Mouse (Mus musculus) heart, postnatal 0 days (tissue): ENCODE data around the gene Usp2.

Experiments used
- CTCF ChIP-seq: IDR thresholded peaks from 2 replicates; pipeline ENCODE4 v1.5.1; 2016; ENCODE audit warnings: antibody characterized with exemption, control low read depth, low read depth
- EP300 ChIP-seq: IDR thresholded peaks from 2 replicates; pipeline ENCODE4 v1.6.1; 2016; ENCODE audit warnings: antibody characterized with exemption, low read depth

DNA sequence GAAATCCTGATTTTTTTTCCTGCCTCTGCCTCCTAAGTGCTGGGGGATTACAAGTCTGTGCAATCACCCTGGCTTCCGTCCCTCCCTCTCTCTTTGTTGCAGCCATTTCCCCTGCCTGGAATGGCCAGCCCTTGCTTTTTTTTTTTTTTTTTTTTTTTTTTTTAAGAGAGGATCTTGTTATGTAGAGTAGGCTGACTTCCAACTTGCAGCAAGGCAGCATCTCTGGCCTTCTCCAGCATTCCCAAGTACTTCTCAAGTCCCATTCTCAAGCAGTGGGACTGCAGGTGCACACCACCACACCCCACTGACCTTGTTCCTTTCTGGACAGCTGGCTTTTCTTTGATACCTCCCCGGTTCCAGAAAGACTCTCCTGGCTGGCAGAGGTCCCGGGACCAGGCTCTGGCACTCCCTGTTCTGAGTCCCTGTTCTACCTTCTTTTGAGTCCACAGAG, 60.6 kb downstream of the Usp2 start:
- TF ChIP-seq EP300 (no peak), CTCF (no peak)
